Mouse (Mus musculus) heart, embryonic 14.5 days (tissue): ENCODE data around the gene Syt15. TPM values are rescaled to one million over a fixed set of nuclear protein-coding genes. Genes with fewer than 3 reads are reported as not detected.

Source experiments
- ATAC-seq: fragments of 200-750 bp; cut with Nextera tagmentation; 2 replicates; pipeline ENCODE4 v1.8.0; 2017; ENCODE audit warnings: low read depth, moderate TSS enrichment; ENCODE audit not compliant: insufficient number of reproducible peaks, insufficient read depth, low FRiP score
- H3K27ac ChIP-seq, 2 experiments: fragments of 200-500 bp in 1 of 2; fragments of 300-500 bp in 1 of 2; sonication (generic) in 1 of 2; replicated peaks in 1 of 2; 2 replicates each; pipeline ENCODE4 v1.5.1; 2012 to 2014; ENCODE audit warnings: low read depth in 2 of 2, low read length in 2 of 2, control low read depth in 1 of 2, mild to moderate bottlenecking in 1 of 2, mixed read lengths in 1 of 2; ENCODE audit not compliant: control insufficient read depth in 1 of 2, insufficient read depth in 1 of 2
- H3K27me3 ChIP-seq: fragments of 300-500 bp; sonication (generic); 2 replicates; pipeline ENCODE4 v1.6.1; 2014; ENCODE audit warnings: mild to moderate bottlenecking, low read length, control low read depth; ENCODE audit not compliant: control insufficient read depth, insufficient read depth
- H3K36me3 ChIP-seq: fragments of 300-500 bp; sonication (generic); 2 replicates; pipeline ENCODE4 v1.6.1; 2014; ENCODE audit warnings: mild to moderate bottlenecking, control low read depth, low read length, mixed read lengths; ENCODE audit not compliant: control insufficient read depth, insufficient read depth
- H3K4me1 ChIP-seq, 2 experiments: fragments of 200-500 bp in 1 of 2; fragments of 300-500 bp in 1 of 2; sonication (generic) in 1 of 2; 2 replicates each; pipeline ENCODE4 v1.6.1; 2012 to 2014; ENCODE audit warnings: low read length in 2 of 2, control low read depth in 1 of 2, mixed read lengths in 1 of 2; ENCODE audit not compliant: control insufficient read depth in 2 of 2, insufficient read depth in 2 of 2
- H3K4me2 ChIP-seq: fragments of 300-500 bp; sonication (generic); 2 replicates; pipeline ENCODE4 v1.6.1; 2014; ENCODE audit warnings: mild to moderate bottlenecking, low read length
- H3K4me3 ChIP-seq, 2 experiments: fragments of 200-500 bp in 1 of 2; fragments of 300-500 bp in 1 of 2; sonication (generic) in 1 of 2; 2 replicates each; pipeline ENCODE4 v1.5.1; 2012 to 2014; ENCODE audit warnings: low read length in 2 of 2, mild to moderate bottlenecking in 2 of 2, control low read depth in 1 of 2, low read depth in 1 of 2, moderate library complexity in 1 of 2; ENCODE audit not compliant: control insufficient read depth in 1 of 2, insufficient read depth in 1 of 2
- H3K9ac ChIP-seq: fragments of 300-500 bp; sonication (generic); 2 replicates; pipeline ENCODE4 v1.6.1; 2014; ENCODE audit warnings: mild to moderate bottlenecking, low read length
- H3K9me3 ChIP-seq: fragments of 300-500 bp; sonication (generic); 2 replicates; pipeline ENCODE4 v1.6.1; 2016; ENCODE audit warnings: low read length, control low read depth; ENCODE audit not compliant: control insufficient read depth
- WGBS: fragments of 180-500 bp; shearing (Covaris S2); extraction: QIAGEN DNeasy Blood & Tissue Kit; methylation state at CpG from one replicate; pipeline ENCODE4 v1.1.7; 2014; 5-methylcytosine and 5-hydroxymethylcytosine counted together
- polyA plus RNA-seq: library from polyadenylated mRNA; unstranded; fragments of >200 nt; fragmentation: Nextera tagmentation; extraction: Ambion mirVana; gene quantifications from 2 replicates; pipeline ENCODE4 v1.2.1, GENCODE M21; 2014

Gene Syt15
- polyA plus RNA-seq, 1 experiment from 2014 or later: 0.23 TPM

DNA sequence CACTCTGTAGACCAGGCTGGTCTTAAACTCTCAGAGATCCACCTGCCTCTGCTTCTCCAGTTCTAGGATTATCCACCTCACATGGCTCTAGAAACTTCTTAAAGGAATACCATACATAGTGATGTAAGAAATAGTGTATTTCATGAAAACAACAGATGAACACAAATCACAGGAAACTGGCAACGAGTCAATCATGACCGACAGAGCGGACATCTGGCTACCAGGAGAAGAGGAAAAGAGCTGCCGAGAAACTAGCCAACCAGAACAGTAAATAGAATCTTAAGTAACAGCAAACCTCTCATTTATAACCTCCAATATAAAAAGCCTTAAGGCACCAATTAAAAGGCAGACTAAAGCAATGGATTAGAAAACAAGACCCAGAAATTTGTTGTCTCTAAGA lies 60.3 kb downstream of the Syt15 start:
- H3K4me3 ChIP-seq: no peak overlapping the region
- H3K9me3 ChIP-seq: no peaks in the 10 kb centered on the region
- ATAC-seq: no peak
- no peak overlapping the region for H3K27ac ChIP-seq
- no peak overlapping the region for H3K9ac ChIP-seq
- no peaks in the 10 kb centered on the region for H3K36me3 ChIP-seq
- H3K4me2 ChIP-seq: no peak overlapping the region
- H3K27me3 ChIP-seq: no peaks in the 10 kb centered on the region
- no peaks in the 10 kb centered on the region for H3K4me1 ChIP-seq
- WGBS: 84% methylated on average over 4 of the region's 4 CpGs

Other genes starting within 250 kb of the Syt15 start
- gene Zfp488, start 240.8 kb upstream of the Syt15 start, polyA plus RNA-seq: not detected in 2 replicates
- gene Gm30083, start 204.4 kb upstream of the Syt15 start, polyA plus RNA-seq: not detected in 2 replicates
- gene Gm5460, start 202.8 kb upstream of the Syt15 start, polyA plus RNA-seq: not detected in 2 replicates
- gene Antxrl, start 166.9 kb upstream of the Syt15 start, polyA plus RNA-seq: not detected in 2 replicates
- gene Anxa8, start 133.6 kb upstream of the Syt15 start, polyA plus RNA-seq: 1.2 TPM in 2 replicates
- not detected in 2 replicates for gene A630023A22Rik, start 116.8 kb upstream of the Syt15 start, polyA plus RNA-seq
- 0.05 and 0.16 TPM in 2 replicates for gene Npy4r, start 67.1 kb upstream of the Syt15 start, polyA plus RNA-seq
- 0.08 and 0.20 TPM in 2 replicates for gene Gprin2, start 17.9 kb upstream of the Syt15 start, polyA plus RNA-seq
- gene Shld2, start 90.9 kb downstream of the Syt15 start, polyA plus RNA-seq: 7.1 and 7.3 TPM in 2 replicates
- gene Glud1, start 91.1 kb downstream of the Syt15 start, polyA plus RNA-seq: 65.4 and 68.0 TPM in 2 replicates
- gene Fam25c, start 135.8 kb downstream of the Syt15 start, polyA plus RNA-seq: not detected in 2 replicates
- 2.0 and 4.3 TPM in 2 replicates for gene Sncg, start 155.2 kb downstream of the Syt15 start, polyA plus RNA-seq
- gene Mmrn2, start 155.9 kb downstream of the Syt15 start, polyA plus RNA-seq: 28.8 and 31.7 TPM in 2 replicates